Mouse (Mus musculus) neural tube, embryonic 11.5 days (tissue): ENCODE data around the gene D930020B18Rik. TPM values are rescaled to one million over a fixed set of nuclear protein-coding genes. Genes with fewer than 3 reads are reported as not detected.

Source experiments
- ATAC-seq: fragments of 200-750 bp; cut with Nextera tagmentation; 2 replicates; pipeline ENCODE4 v1.8.0; 2017; ENCODE audit warnings: moderate number of reproducible peaks, mild to moderate bottlenecking, moderate TSS enrichment, moderate library complexity; ENCODE audit not compliant: insufficient read depth, low FRiP score, low TSS enrichment
- DNase-seq: peaks from one replicate; pipeline ENCODE4 v3.0.0-alpha.2; 2015; ENCODE audit warnings: low spot score
- H3K27ac ChIP-seq: fragments of 300-500 bp; sonication (generic); 2 replicates; pipeline ENCODE4 v1.5.1; 2014; ENCODE audit warnings: low read depth, mild to moderate bottlenecking, low read length
- H3K27me3 ChIP-seq: fragments of 300-500 bp; sonication (generic); 2 replicates; pipeline ENCODE4 v1.6.1; 2014; ENCODE audit warnings: mild to moderate bottlenecking, low read length, mixed read lengths; ENCODE audit not compliant: control insufficient read depth, insufficient read depth
- H3K36me3 ChIP-seq: fragments of 300-500 bp; sonication (generic); 2 replicates; pipeline ENCODE4 v1.6.1; 2014; ENCODE audit warnings: mild to moderate bottlenecking, low read length, moderate library complexity, mixed read lengths; ENCODE audit not compliant: control insufficient read depth, insufficient read depth
- H3K4me1 ChIP-seq: fragments of 300-500 bp; sonication (generic); 2 replicates; pipeline ENCODE4 v1.6.1; 2014; ENCODE audit warnings: low read length, mixed read lengths; ENCODE audit not compliant: control insufficient read depth, insufficient read depth
- H3K4me2 ChIP-seq: fragments of 300-500 bp; sonication (generic); 2 replicates; pipeline ENCODE4 v1.6.1; 2014; ENCODE audit warnings: low read depth, mild to moderate bottlenecking, moderate library complexity
- H3K4me3 ChIP-seq: fragments of 300-500 bp; sonication (generic); 2 replicates; pipeline ENCODE4 v1.5.1; 2014; ENCODE audit warnings: low read depth, low read length
- H3K9ac ChIP-seq: fragments of 300-500 bp; sonication (generic); 2 replicates; pipeline ENCODE4 v1.6.1; 2014; ENCODE audit warnings: mild to moderate bottlenecking, low read length
- H3K9me3 ChIP-seq: fragments of 300-500 bp; sonication (generic); 2 replicates; pipeline ENCODE4 v1.6.1; 2016; ENCODE audit warnings: low read length; ENCODE audit not compliant: control insufficient read depth
- WGBS: fragments of 180-500 bp; shearing (Covaris S2); extraction: QIAGEN DNeasy Blood & Tissue Kit; methylation state at CpG from one replicate; pipeline ENCODE4 v1.1.7; 2014; 5-methylcytosine and 5-hydroxymethylcytosine counted together
- microRNA-seq: library from miRNA; unstranded; fragments of <30 nt; microRNA quantifications from one replicate; pipeline ENCODE4, GENCODE M21; 2016
- polyA plus RNA-seq: library from polyadenylated mRNA; unstranded; fragments of >200 nt; fragmentation: Nextera tagmentation; extraction: Ambion mirVana; gene quantifications from 2 replicates; pipeline ENCODE4 v1.2.1, GENCODE M21; 2014

D930020B18Rik gene
- polyA plus RNA-seq, 1 experiment from 2014 or later = not detected

GRCm38 (mm10) chr10:121731048-121731725 is 89.8 kb downstream of the D930020B18Rik start:
- 91% methylated on average over 8 of the region's 8 CpGs for WGBS
- no peak for ATAC-seq
- H3K4me2 ChIP-seq = no peak overlapping the region
- H3K36me3 ChIP-seq = no peaks in the 10 kb centered on the region
- no peak for DNase-seq
- H3K9me3 ChIP-seq = no peaks in the 10 kb centered on the region
- H3K9ac ChIP-seq = no peak overlapping the region
- H3K4me1 ChIP-seq = no peaks in the 10 kb centered on the region
- H3K27me3 ChIP-seq = no peaks in the 10 kb centered on the region
- no peak overlapping the region for H3K27ac ChIP-seq
- no peak overlapping the region for H3K4me3 ChIP-seq

- DNase-seq = peak; percentile 17
- no peak for ATAC-seq
- Histone ChIP-seq H3K4me2 (no peak overlapping the region), H3K9me3 (no peaks in the 10 kb centered on the region), H3K36me3 (no peaks in the 10 kb centered on the region), H3K4me3 (no peak overlapping the region), H3K4me1 (no peaks in the 10 kb centered on the region), H3K27me3 (no peaks in the 10 kb centered on the region), H3K9ac (no peak overlapping the region), H3K27ac (no peak overlapping the region)
- WGBS = 86% methylated on average over 9 of the region's 9 CpGs
Measured at GRCm38 (mm10) chr10:121732542-121732941, 91.2 kb downstream of the D930020B18Rik start.

GRCm38 (mm10) chr10:121737256-121737655 is 95.9 kb downstream of the D930020B18Rik start:
- 86% methylated on average over 3 of the region's 3 CpGs for WGBS
- Histone ChIP-seq H3K4me2 (no peak overlapping the region), H3K27me3 (no peaks in the 10 kb centered on the region), H3K4me1 (peaks cover 4% of the 10 kb centered on the region; the same call in 1 of the 2 replicates), H3K36me3 (no peaks in the 10 kb centered on the region), H3K4me3 (no peak overlapping the region), H3K9me3 (no peaks in the 10 kb centered on the region), H3K9ac (no peak overlapping the region), H3K27ac (no peak overlapping the region)
- ATAC-seq (no peak), DNase-seq (no peak)

GRCm38 (mm10) chr10:121739548-121740505 is 98.4 kb downstream of the D930020B18Rik start, which contains the start of gene BC048403:
BC048403 (plus strand) TSS chr10:121739937.
- Histone ChIP-seq H3K4me1 (peaks cover 4% of the 10 kb centered on the region; the same call in 1 of the 2 replicates), H3K9ac (peak within 1 kb of the TSS; percentile 68), H3K9me3 (no peaks in the 10 kb centered on the region), H3K4me3 (peak within 1 kb of the TSS; percentile 86), H3K36me3 (no peaks in the 10 kb centered on the region), H3K27ac (no peak within 1 kb of the TSS), H3K27me3 (no peaks in the 10 kb centered on the region), H3K4me2 (peak within 1 kb of the TSS; percentile 96)
- ATAC-seq (peak; percentile 91), DNase-seq (peak; percentile 90)
- under 1% methylated on average over 46 of the region's 68 CpGs for WGBS

- H3K27ac ChIP-seq = no peak overlapping the region
- peaks cover 4% of the 10 kb centered on the region; the same call in 1 of the 2 replicates for H3K4me1 ChIP-seq
- 37% methylated on average over 4 of the region's 4 CpGs for WGBS
- no peak overlapping the region for H3K4me3 ChIP-seq
- no peak for ATAC-seq
- no peaks in the 10 kb centered on the region for H3K9me3 ChIP-seq
- H3K4me2 ChIP-seq = no peak overlapping the region
- no peak overlapping the region for H3K9ac ChIP-seq
- H3K36me3 ChIP-seq = peaks cover 3% of the 10 kb centered on the region; the same call in 1 of the 2 replicates
- H3K27me3 ChIP-seq = no peaks in the 10 kb centered on the region
- DNase-seq = no peak
Measured at GRCm38 (mm10) chr10:121742336-121742735, 100.9 kb downstream of the D930020B18Rik start.

Small RNA genes within 50 kb of the gene (microRNA-seq; reads per million reads assigned to microRNA genes)
- not detected for gene Gm24330

Other genes with a start within 250 kb of the D930020B18Rik start
- 10.8 and 10.9 TPM in 2 replicates for gene Rassf3, start 165.2 kb upstream of the D930020B18Rik start, polyA plus RNA-seq
- gene Tbk1, start 54.8 kb upstream of the D930020B18Rik start, polyA plus RNA-seq = 32.4 and 34.9 TPM in 2 replicates
- gene Xpot, start 15.3 kb upstream of the D930020B18Rik start, polyA plus RNA-seq = 52.5 and 61.0 TPM in 2 replicates
- 2.7 and 2.9 TPM in 2 replicates for gene BC048403, start 98.3 kb downstream of the D930020B18Rik start, polyA plus RNA-seq